Mouse (Mus musculus): ENCODE results near the gene Panx3. TPM values are rescaled to one million over a fixed set of nuclear protein-coding genes. Genes with fewer than 3 reads are reported as not detected.
A peak's percentile ranks its signal among the peaks of the same experiment; 100 is the strongest.

Gene Panx3
- total and polyA plus RNA-seq, 3 experiments, result not detected

DNA sequence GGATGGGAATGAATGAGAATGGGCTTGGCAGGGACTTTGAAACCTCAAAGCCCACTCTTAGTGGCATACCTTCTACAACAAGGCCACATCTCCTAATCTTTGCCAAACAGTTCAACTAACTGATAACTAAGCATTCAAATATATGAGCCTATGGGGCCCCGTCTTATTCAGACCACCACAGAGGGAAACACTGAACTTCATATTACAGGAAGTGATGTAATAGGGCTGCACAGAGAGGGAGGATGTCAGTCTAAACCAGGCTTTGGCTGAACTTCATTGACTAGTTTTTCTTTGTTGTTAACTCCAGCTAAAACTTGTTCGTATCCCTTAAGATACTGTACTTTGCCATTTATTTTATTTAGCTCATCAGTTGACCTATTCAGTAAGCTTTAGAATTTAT is 39.1 kb downstream of the Panx3 start:
- intact Hi-C loops (cut with DNase I), result no loop called here
- no peaks in the 10 kb centered on the region for H3K27me3 ChIP-seq (ENCODE audit: control insufficient read depth, insufficient read depth, low read length)
- H3K4me1 ChIP-seq (ENCODE audit: control insufficient read depth, insufficient read depth, low read length), result no peaks in the 10 kb centered on the region
- no peaks in the 10 kb centered on the region for H3K36me3 ChIP-seq (ENCODE audit: control insufficient read depth, insufficient read depth, low read length)
- TF ChIP-seq POLR2A (IDR thresholded peaks at IDR 0.05; ENCODE audit: insufficient read depth, low read depth, low read length), result no peak
- no peak for TF ChIP-seq CTCF (IDR thresholded peaks at IDR 0.05)
- no peak for TF ChIP-seq EP300 (IDR thresholded peaks at IDR 0.05; ENCODE audit: insufficient read depth, low read depth, low read length)
- H3K4me3 ChIP-seq, result no peak overlapping the region
- no peak overlapping the region for H3K27ac ChIP-seq
- no peaks in the 10 kb centered on the region for H3K79me2 ChIP-seq (replicated peaks; ENCODE audit: control insufficient read depth, insufficient read depth, low read length)
- 70% methylated on average over 2 of the region's 2 CpGs for whole genome bisulfite sequencing
- no peak overlapping the region for H3K9ac ChIP-seq (ENCODE audit: low read depth, low read length)
- no peak for DNase-seq

DNA sequence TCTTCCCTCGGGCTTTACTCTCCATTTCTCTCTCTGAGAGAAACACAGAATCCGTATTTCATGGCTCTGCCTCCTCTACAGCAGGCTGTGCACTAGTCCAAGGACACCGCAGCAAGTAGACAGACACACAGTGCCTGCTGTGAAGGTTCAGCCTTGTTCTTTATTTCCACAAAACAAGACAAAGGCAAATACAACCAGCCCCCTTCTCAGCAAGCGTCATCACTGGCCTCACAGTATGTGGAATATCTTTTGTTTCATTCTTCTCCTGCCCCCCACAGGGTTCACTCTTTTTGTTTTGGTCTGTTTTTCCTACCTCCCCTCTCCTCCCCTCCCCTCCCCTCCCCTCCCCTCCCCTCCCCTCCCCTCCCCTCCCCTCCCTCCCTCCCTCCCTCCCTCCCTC is 40.5 kb downstream of the Panx3 start:
- Histone ChIP-seq H3K9ac (ENCODE audit: low read depth, low read length) (no peak overlapping the region), H3K36me3 (ENCODE audit: control insufficient read depth, insufficient read depth, low read length) (no peaks in the 10 kb centered on the region), H3K4me3 (no peak overlapping the region), H3K4me1 (ENCODE audit: control insufficient read depth, insufficient read depth, low read length) (no peaks in the 10 kb centered on the region), H3K27ac (no peak overlapping the region), H3K79me2 (replicated peaks; ENCODE audit: control insufficient read depth, insufficient read depth, low read length) (no peaks in the 10 kb centered on the region), H3K27me3 (ENCODE audit: control insufficient read depth, insufficient read depth, low read length) (no peaks in the 10 kb centered on the region)
- intact Hi-C loops (cut with DNase I), result no loop called here
- 85% methylated on average over 4 of the region's 4 CpGs for WGBS
- no peak for TF ChIP-seq EP300 (IDR thresholded peaks at IDR 0.05; ENCODE audit: insufficient read depth, low read depth, low read length)
- TF ChIP-seq CTCF (IDR thresholded peaks at IDR 0.05), result no peak
- no peak for TF ChIP-seq POLR2A (IDR thresholded peaks at IDR 0.05; ENCODE audit: insufficient read depth, low read depth, low read length)
- DNase-seq, result no peak

DNA sequence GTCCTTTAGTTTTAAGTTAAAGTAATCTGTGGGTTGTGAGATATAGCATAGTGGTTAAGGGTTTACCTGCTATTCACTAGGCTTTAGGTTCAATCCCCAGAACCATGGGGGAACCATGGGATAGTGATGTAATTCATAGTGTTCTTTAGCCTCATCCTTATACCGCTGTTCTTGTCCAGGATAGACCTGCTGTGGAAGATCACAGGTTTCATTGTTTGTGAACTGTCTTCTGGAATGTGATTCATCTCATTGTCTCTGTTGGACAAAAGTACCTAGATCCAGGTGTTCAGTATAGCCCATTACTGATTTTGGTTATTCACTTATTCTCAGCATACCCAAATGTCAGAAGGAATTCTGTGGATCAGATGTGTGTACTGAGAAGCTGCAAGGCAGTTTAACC is 41.8 kb downstream of the Panx3 start:
- Histone ChIP-seq H3K36me3 (ENCODE audit: control insufficient read depth, insufficient read depth, low read length) (no peaks in the 10 kb centered on the region), H3K9ac (ENCODE audit: low read depth, low read length) (no peak overlapping the region), H3K4me1 (ENCODE audit: control insufficient read depth, insufficient read depth, low read length) (no peaks in the 10 kb centered on the region), H3K79me2 (replicated peaks; ENCODE audit: control insufficient read depth, insufficient read depth, low read length) (no peaks in the 10 kb centered on the region), H3K27ac (no peak overlapping the region), H3K4me3 (no peak overlapping the region), H3K27me3 (ENCODE audit: control insufficient read depth, insufficient read depth, low read length) (no peaks in the 10 kb centered on the region)
- DNase-seq, result no peak
- WGBS, result 100% methylated on average over 1 of the region's 1 CpGs
- intact Hi-C loops (cut with DNase I), result no loop called here
- TF ChIP-seq POLR2A (IDR thresholded peaks at IDR 0.05; ENCODE audit: insufficient read depth, low read depth, low read length), result no peak
- no peak for TF ChIP-seq EP300 (IDR thresholded peaks at IDR 0.05; ENCODE audit: insufficient read depth, low read depth, low read length)
- no peak for TF ChIP-seq CTCF (IDR thresholded peaks at IDR 0.05)

DNA sequence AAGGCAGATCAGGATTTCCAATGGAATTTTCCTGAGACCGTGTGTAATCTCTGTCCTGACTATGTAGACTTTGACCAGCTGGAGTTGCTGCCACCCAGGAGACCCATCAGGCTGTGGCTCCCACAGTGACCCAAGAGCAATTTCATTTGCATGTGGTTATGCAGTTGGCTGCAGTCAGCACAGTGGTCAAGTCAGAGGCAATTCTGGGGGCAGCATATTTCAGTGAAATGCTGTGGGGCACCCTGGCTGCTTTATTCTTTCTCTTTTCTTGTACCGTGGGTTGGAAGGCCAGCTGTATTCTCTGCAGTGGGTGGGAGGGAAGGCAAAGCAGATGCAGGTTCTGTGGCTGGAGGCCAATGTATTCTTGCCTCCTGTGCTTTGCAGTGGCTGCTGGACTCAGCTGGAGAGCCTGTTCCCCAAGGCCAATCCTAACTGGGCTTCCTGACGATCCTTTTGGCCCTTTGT is 42.9 kb downstream of the Panx3 start:
- WGBS, result 41% methylated on average over 3 of the region's 3 CpGs
- no peaks in the 10 kb centered on the region for H3K79me2 ChIP-seq (replicated peaks; ENCODE audit: control insufficient read depth, insufficient read depth, low read length)
- peak overlapping the region; percentile 22; the same call in 1 of the 2 replicates for H3K4me3 ChIP-seq
- H3K27ac ChIP-seq, result no peak overlapping the region; the same call in 1 of the 2 replicates
- intact Hi-C loops (cut with DNase I), result no loop called here
- no peak overlapping the region for H3K9ac ChIP-seq (ENCODE audit: low read depth, low read length)
- H3K36me3 ChIP-seq (ENCODE audit: control insufficient read depth, insufficient read depth, low read length), result no peaks in the 10 kb centered on the region
- H3K27me3 ChIP-seq (ENCODE audit: control insufficient read depth, insufficient read depth, low read length), result no peaks in the 10 kb centered on the region
- TF ChIP-seq CTCF (IDR thresholded peaks at IDR 0.05) (no peak), POLR2A (IDR thresholded peaks at IDR 0.05; ENCODE audit: insufficient read depth, low read depth, low read length) (no peak), EP300 (IDR thresholded peaks at IDR 0.05; ENCODE audit: insufficient read depth, low read depth, low read length) (no peak)
- no peak for DNase-seq
- H3K4me1 ChIP-seq (ENCODE audit: control insufficient read depth, insufficient read depth, low read length), result no peaks in the 10 kb centered on the region

DNA sequence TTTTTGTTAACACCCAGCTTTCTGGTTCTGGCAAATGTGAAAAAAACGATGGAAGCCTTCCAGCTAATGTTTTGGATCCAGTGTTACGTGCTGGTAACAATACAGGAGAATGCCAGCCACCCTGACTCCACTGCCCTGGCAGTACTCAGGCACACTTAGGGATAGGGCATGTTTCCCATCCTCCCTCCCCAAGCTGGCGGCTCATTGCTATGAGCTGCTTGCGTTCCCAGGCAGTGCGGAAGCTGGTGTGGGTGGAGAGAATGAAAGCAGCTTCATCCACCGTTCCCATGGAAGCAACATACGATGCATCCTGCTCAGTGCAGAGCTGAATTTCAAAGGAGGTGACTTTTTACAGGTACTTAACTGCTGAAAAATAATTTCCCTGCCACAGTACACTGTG is 43.4 kb downstream of the Panx3 start:
- no peak overlapping the region; the same call in 1 of the 2 replicates for H3K27ac ChIP-seq
- H3K27me3 ChIP-seq (ENCODE audit: control insufficient read depth, insufficient read depth, low read length), result no peaks in the 10 kb centered on the region
- 47% methylated on average over 7 of the region's 7 CpGs for WGBS
- H3K4me3 ChIP-seq, result peak overlapping the region; percentile 22; the same call in 1 of the 2 replicates
- H3K9ac ChIP-seq (ENCODE audit: low read depth, low read length), result no peak overlapping the region
- peak; percentile 17 to 27 for DNase-seq
- no peaks in the 10 kb centered on the region for H3K4me1 ChIP-seq (ENCODE audit: control insufficient read depth, insufficient read depth, low read length)
- no peak for TF ChIP-seq POLR2A (IDR thresholded peaks at IDR 0.05; ENCODE audit: insufficient read depth, low read depth, low read length)
- no peaks in the 10 kb centered on the region for H3K79me2 ChIP-seq (replicated peaks; ENCODE audit: control insufficient read depth, insufficient read depth, low read length)
- H3K36me3 ChIP-seq (ENCODE audit: control insufficient read depth, insufficient read depth, low read length), result no peaks in the 10 kb centered on the region
- intact Hi-C loops (cut with DNase I), result no loop called here

DNA sequence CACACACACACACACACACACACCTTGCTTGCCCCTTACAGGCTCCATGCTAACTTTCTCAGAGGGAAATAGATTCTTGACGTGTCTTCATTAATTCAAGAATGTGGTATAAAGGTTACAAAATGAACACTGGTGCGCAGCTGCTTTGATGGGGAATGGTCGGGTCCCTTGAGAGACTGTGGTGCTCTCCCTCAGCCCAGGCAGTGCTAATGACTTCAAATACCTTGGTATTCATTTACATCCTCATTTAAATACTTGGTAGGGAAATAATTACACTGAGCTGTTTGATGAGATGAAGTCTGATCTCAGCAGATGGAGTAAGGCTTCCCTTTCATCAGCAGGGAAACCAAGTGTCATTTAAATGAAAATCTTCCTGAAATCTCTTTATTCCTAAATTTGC is 43.9 kb downstream of the Panx3 start:
- TF ChIP-seq EP300 (IDR thresholded peaks at IDR 0.05; ENCODE audit: insufficient read depth, low read depth, low read length) (no peak), CTCF (IDR thresholded peaks at IDR 0.05) (no peak), POLR2A (IDR thresholded peaks at IDR 0.05; ENCODE audit: insufficient read depth, low read depth, low read length) (no peak)
- no peaks in the 10 kb centered on the region for H3K4me1 ChIP-seq (ENCODE audit: control insufficient read depth, insufficient read depth, low read length)
- H3K27ac ChIP-seq, result no peak overlapping the region
- H3K79me2 ChIP-seq (replicated peaks; ENCODE audit: control insufficient read depth, insufficient read depth, low read length), result no peaks in the 10 kb centered on the region
- no peak for DNase-seq
- H3K27me3 ChIP-seq (ENCODE audit: control insufficient read depth, insufficient read depth, low read length), result no peaks in the 10 kb centered on the region
- H3K4me3 ChIP-seq, result no peak overlapping the region
- no peaks in the 10 kb centered on the region for H3K36me3 ChIP-seq (ENCODE audit: control insufficient read depth, insufficient read depth, low read length)
- intact Hi-C loops (cut with DNase I), result no loop called here
- 86% methylated on average over 3 of the region's 3 CpGs for WGBS
- H3K9ac ChIP-seq (ENCODE audit: low read depth, low read length), result no peak overlapping the region

Data from heart, adult 2 months (tissue).